Mouse (Mus musculus) frontal cortex, postnatal 14 days (tissue): ENCODE results near the gene H2-Eb2.

Experiments used
- DNase-seq, 2 experiments: peaks; one replicate each; pipeline ENCODE4 v3.0.0; 2022; ENCODE audit warnings: low spot score in 2 of 2

H2-Eb2 gene

GRCm38 (mm10) chr17:34354539-34354938 lies 29.1 kb downstream of the H2-Eb2 start, which contains the start of gene Btnl2:
Btnl2 (plus strand) TSS chr17:34354822.
- no peak for DNase-seq

- DNase-seq, result no peak
Observed at GRCm38 (mm10) chr17:34354940-34355339, 29.5 kb downstream of the H2-Eb2 start.

DNA sequence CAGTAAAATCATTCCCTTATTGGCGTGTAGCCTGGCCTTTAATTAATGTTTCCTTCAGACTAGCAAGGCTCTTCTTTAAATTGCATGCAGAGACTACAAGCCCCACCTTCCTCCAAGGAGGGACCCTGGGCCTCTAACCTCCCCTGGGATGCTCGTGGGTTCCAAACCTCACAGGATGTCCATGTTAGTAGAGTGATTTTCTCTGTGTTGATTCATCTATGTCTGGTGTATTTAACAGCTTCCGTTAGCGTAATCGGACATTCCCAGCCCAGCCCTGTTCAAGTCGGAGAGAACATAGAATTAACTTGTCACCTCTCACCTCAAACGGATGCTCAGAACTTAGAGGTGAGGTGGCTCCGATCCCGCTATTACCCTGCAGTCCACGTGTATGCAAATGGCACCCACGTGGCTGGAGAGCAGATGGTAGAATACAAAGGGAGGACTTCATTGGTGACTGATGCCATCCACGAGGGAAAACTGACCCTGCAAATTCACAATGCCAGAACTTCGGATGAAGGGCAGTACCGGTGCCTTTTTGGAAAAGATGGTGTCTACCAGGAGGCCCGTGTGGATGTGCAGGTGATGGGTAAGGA lies 37.6 kb downstream of the H2-Eb2 start:
- DNase-seq, result no peak

GRCm38 (mm10) chr17:34363676-34364310 lies 38.3 kb downstream of the H2-Eb2 start:
- DNase-seq, result no peak

DNA sequence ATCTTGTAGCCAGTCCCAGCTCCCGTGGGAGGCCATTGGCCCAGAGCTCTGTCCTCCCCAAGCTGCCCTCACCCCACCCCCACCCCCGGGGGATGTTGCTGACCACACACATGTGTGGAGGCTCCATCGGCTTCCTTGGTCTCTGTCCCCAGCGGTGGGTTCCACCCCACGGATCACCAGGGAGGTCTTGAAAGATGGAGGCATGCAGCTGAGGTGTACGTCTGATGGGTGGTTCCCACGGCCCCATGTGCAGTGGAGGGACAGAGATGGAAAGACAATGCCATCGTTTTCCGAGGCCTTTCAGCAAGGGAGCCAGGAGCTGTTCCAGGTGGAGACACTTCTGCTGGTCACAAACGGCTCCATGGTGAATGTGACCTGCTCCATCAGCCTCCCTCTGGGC lies 39.6 kb downstream of the H2-Eb2 start:
- no peak for DNase-seq

DNA sequence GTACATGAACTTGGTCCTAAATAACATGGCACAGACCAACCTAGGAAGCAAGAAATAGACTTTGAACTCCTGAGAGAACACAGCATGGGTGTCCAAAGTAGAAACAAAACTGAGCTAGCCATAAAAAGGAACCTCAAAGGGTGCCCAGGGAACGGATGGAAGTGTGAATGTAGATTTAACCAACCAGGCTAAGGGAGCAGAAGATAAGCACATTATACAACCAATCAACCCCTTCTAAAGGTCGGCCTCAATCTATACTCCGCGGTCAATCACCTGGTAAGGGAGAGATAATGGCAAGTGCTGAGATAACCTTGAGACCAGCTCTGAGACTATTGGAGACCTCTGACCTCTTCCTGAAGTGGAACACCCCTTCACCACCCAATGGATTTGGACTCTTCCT lies 45.1 kb downstream of the H2-Eb2 start:
- no peak for DNase-seq

- no peak for DNase-seq
Observed at GRCm38 (mm10) chr17:34373055-34373709, 47.7 kb downstream of the H2-Eb2 start.

DNA sequence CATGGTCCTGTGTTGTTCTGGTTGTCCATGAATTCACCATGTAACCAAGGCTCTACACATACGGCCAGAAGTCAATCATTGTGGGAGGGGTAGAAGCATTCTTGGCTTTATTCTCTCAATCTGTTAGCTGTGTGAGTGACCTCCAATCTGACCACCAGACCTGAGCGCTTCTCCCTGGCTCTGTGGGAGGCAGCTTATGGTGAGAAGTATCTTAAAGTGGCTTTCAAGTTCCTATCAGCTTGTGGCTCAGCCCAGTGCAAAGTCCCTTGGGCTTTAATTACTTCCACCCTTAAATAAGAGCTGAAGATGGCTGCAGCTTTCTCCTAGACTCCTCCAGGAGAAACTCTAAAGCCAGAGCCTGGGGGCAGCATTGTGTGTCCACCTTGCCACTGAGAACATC lies 51.4 kb downstream of the H2-Eb2 start, which contains the start of gene Btnl1:
TSS of gene Btnl1 (plus strand) at position 286 of the 400 bp plus-strand sequence.
- DNase-seq, result no peak

DNA sequence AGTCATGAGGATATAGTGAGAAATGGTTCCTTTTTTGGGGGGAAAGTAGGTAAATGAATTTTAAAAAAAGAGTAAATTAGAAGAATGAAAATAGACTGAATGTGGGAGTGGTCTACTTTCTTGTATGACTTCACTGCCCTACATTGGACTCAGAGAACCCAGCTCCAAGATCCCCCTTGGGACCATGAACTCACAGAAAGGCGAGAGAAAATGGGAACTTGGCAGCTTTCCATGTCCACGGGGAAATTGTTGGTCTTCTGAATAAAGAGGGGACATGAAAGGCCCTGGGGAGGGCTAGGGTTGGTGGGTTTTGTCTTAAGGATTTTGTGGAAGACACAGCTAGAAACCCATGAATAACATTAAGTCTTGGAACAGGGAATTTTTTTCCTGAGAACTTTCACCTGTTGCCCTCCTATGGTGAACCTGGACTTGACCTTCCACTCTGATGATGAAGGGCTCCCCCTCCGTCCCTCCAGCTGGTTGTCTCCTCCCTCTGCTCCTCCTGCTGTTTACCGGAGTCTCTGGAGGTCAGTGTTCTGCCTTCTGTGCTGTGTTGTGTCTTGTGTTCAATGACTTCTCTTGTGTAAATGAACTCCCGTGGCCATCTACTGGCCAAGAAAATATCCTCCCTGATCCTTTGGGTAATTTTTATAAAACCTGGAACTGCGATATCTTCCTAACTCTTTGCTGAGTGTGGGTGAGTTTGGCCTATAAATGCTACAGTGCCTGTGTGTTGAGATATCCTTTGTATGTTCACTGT lies 52.2 kb downstream of the H2-Eb2 start:
- no peak for DNase-seq

DNA sequence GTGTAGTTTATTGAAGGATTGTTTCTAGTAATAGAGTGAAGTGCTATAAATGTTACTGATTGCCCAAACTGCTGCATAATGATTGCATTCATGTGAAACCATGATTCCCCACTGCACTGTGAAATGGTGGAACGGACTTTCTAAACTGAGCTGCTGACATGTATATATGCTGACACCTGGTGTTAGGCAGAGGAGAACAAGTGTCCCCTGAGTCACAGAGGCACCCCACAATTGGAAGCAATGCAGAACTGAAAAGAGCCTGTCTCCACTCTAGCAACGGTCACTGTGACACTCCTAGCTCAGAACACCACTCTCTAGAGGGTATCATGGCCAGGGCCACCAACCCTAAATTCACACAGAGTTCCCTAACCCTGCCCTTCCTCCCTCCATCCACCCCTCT lies 53.3 kb downstream of the H2-Eb2 start:
- DNase-seq, result no peak

GRCm38 (mm10) chr17:34379451-34379850 lies 54.0 kb downstream of the H2-Eb2 start:
- no peak for DNase-seq

DNA sequence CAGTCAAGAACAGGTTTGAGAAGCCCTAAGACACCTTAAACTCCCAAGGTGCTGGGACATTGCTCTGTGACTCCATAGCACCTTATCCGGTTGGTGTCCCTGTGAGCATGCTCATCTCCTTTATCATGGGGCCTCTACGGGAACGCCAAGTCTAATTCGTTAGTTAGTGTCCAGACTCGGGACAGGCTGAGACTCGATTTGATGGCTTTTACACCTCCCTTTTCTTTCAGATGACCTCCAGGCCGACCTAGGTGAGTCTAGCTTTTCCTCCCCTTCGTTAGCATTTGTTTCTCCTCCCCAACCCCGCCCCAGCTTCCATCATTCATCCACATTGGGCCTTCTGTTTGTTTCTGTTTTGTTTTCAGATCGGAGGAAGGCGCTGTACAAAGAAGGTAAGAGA lies 56.4 kb downstream of the H2-Eb2 start:
- no peak for DNase-seq

GRCm38 (mm10) chr17:34383212-34383611 lies 57.7 kb downstream of the H2-Eb2 start:
- no peak for DNase-seq

DNA sequence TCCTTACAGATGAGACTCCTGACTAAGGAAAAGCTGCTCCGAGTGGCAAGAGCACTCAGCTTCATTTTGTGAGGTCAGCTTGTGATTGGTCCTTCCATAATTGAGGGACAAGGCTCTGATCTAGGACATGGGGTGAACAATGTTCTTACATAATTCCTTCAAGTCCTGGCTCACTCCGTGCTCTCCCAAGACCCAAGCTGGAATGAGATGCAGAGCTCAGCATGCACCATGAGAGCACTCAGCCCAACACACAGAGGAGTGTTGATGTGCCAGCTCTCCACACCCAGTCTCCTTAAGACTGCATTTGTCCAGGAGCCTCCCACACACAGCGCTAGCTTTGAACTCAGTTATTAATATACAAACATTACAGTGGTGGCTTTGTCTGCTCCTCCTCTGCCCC lies 59.2 kb downstream of the H2-Eb2 start:
- no peak for DNase-seq

DNA sequence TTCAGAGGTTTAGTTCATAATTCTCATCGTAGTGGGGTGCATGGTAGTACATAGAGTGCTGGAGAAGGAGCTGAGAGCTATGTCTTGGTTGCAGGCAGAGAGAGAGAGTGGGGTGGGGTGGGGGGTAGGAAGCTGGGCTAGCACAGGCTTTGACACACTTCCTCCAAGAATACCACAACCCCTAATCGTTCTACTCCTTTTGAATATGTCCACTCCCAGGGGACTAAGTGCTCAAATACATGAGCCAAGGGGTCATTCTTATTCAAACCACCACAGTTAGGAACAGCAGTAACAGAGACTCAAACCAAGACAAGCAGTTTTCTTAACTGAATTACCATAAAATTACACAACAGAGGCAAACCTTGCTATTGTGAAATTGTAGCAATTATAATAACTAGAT lies 61.2 kb downstream of the H2-Eb2 start:
- DNase-seq, result no peak

DNA sequence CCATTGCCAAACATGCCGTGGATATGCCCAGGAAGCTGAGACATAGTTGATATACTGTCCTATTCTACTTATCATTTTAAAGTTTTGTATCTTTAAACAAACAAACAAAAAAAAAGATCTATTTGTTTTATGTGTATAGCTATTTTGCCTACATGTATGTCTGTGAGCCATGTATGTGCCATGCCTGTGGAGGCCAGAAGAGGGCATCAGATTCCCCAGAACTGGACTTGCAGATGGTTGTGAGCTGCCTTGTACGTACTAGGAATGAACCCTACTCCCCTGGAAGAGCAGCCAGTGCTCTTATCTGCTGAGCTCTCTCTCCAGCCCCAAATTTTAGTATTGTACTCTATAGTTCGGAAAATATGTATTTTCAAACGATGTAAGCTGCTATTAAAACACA lies 63.0 kb downstream of the H2-Eb2 start:
- DNase-seq, result no peak
